Mouse (Mus musculus): Measurements from ENCODE around the gene Olfr328.

DNA sequence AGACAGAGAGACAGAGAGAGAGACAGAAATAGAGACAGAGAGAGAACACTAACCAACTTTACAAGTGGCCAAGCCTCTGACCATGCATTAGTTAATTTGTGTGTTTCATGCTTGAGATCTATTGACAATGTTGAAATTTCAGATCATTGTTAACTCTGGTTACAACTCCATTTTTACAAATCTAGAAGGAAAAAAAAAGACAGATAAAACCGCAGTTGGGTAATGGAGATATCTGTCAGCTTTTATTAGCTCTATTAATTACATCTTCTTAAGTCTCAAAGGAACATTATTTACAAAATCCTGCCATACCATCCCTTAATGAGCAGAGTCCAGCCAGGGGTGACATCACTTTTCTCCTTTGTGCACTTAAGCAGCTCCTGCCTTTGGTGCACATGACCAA lies 22.0 kb upstream of the Olfr328 start, which contains the start of gene Olfr325:
- TF ChIP-seq GATA1 (IDR thresholded peaks at IDR 0.05; ENCODE audit: borderline replicate concordance, low read length) = no peak
- no peak for TF ChIP-seq CTCF (IDR thresholded peaks at IDR 0.05; ENCODE audit: low read depth, low read length)

Measured in G1E (cell line).